Mouse (Mus musculus): ENCODE measurements around the gene Nckap5. TPM values are rescaled to one million over a fixed set of nuclear protein-coding genes. Genes with fewer than 3 reads are reported as not detected.

Nckap5 gene
- total RNA-seq, 2 experiments from 2014 or later = not detected

GRCm38 (mm10) chr1:126719733-126720348, 110.8 kb downstream of the Nckap5 start:
- no peak for ATAC-seq (replicated peaks; ENCODE audit: poor library complexity, severe bottlenecking)

- ATAC-seq (replicated peaks; ENCODE audit: poor library complexity, severe bottlenecking) = no peak
Measured at GRCm38 (mm10) chr1:126706611-126707010, 124.0 kb downstream of the Nckap5 start.

GRCm38 (mm10) chr1:126700978-126701320, 129.7 kb downstream of the Nckap5 start:
- ATAC-seq (replicated peaks; ENCODE audit: poor library complexity, severe bottlenecking) = no peak

- ATAC-seq (replicated peaks; ENCODE audit: poor library complexity, severe bottlenecking) = no peak
Measured at GRCm38 (mm10) chr1:126700063-126700977, 130.3 kb downstream of the Nckap5 start.

GRCm38 (mm10) chr1:126693585-126693984, 137.0 kb downstream of the Nckap5 start:
- ATAC-seq (replicated peaks; ENCODE audit: poor library complexity, severe bottlenecking) = no peak

- ATAC-seq (replicated peaks; ENCODE audit: poor library complexity, severe bottlenecking) = no peak
Measured at GRCm38 (mm10) chr1:126688593-126688992, 142.0 kb downstream of the Nckap5 start.

- ATAC-seq (replicated peaks; ENCODE audit: poor library complexity, severe bottlenecking) = no peak
Measured at GRCm38 (mm10) chr1:126686678-126687077, 143.9 kb downstream of the Nckap5 start.

GRCm38 (mm10) chr1:126683621-126684445, 146.8 kb downstream of the Nckap5 start:
- ATAC-seq (replicated peaks; ENCODE audit: poor library complexity, severe bottlenecking) = no peak

- peak; percentile 55 for ATAC-seq (replicated peaks; ENCODE audit: poor library complexity, severe bottlenecking)
Measured at GRCm38 (mm10) chr1:126681773-126682172, 148.8 kb downstream of the Nckap5 start.

GRCm38 (mm10) chr1:126679348-126679747, 151.3 kb downstream of the Nckap5 start:
- ATAC-seq (replicated peaks; ENCODE audit: poor library complexity, severe bottlenecking) = no peak

- no peak for ATAC-seq (replicated peaks; ENCODE audit: poor library complexity, severe bottlenecking)
Measured at GRCm38 (mm10) chr1:126677280-126677679, 153.3 kb downstream of the Nckap5 start.

- no peak for ATAC-seq (replicated peaks; ENCODE audit: poor library complexity, severe bottlenecking)
Measured at GRCm38 (mm10) chr1:126676769-126677168, 153.8 kb downstream of the Nckap5 start.

- ATAC-seq (replicated peaks; ENCODE audit: poor library complexity, severe bottlenecking) = no peak
Measured at GRCm38 (mm10) chr1:126675142-126675541, 155.5 kb downstream of the Nckap5 start.

GRCm38 (mm10) chr1:126673238-126673637, 157.4 kb downstream of the Nckap5 start:
- no peak for ATAC-seq (replicated peaks; ENCODE audit: poor library complexity, severe bottlenecking)

GRCm38 (mm10) chr1:126670507-126670906, 160.1 kb downstream of the Nckap5 start:
- ATAC-seq (replicated peaks; ENCODE audit: poor library complexity, severe bottlenecking) = no peak

GRCm38 (mm10) chr1:126660098-126660999, 170.2 kb downstream of the Nckap5 start:
- ATAC-seq (replicated peaks; ENCODE audit: poor library complexity, severe bottlenecking) = no peak

GRCm38 (mm10) chr1:126658731-126659130, 171.9 kb downstream of the Nckap5 start:
- ATAC-seq (replicated peaks; ENCODE audit: poor library complexity, severe bottlenecking) = no peak

- ATAC-seq (replicated peaks; ENCODE audit: poor library complexity, severe bottlenecking) = no peak
Measured at GRCm38 (mm10) chr1:126656246-126656645, 174.4 kb downstream of the Nckap5 start.

GRCm38 (mm10) chr1:126652085-126652484, 178.5 kb downstream of the Nckap5 start:
- no peak for ATAC-seq (replicated peaks; ENCODE audit: poor library complexity, severe bottlenecking)

GRCm38 (mm10) chr1:126650806-126651205, 179.8 kb downstream of the Nckap5 start:
- no peak for ATAC-seq (replicated peaks; ENCODE audit: poor library complexity, severe bottlenecking)

All from granulocyte monocyte progenitor cell, adult 5-6 weeks (primary cell).